Mouse (Mus musculus): ENCODE results near the gene Tmem59l. TPM values are rescaled to one million over a fixed set of nuclear protein-coding genes. Genes with fewer than 3 reads are reported as not detected.

The Tmem59l gene
- polyA plus RNA-seq, 1 experiment from 2014 or later: not detected

DNA sequence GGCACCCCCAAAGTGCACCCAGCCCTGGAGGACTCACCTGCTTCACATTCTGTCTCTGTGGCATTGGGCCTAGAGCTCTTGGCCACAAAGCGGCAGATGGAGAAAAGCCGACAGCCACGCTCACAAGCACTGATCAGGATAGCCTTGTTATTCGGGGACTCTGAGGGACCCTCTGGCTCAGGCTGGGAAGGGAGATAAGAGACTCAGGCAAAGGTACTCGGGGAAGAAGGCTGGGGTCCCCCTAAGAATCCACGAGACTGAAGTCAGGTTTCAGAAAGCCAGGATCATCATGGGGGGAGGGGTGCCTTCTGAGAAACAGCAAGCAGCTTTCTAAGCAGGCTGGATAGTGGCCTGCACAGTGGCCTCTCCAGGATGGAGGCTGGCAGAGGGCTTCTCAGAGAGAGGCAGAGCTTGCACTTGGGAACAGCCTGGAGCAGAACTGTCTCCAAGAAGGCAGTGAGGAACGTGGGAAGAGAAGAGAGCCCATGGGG, 922 bp downstream of the Tmem59l start:
- peaks cover 100% of the 10 kb centered on the region for H3K27me3 ChIP-seq
- peaks cover 19% of the 10 kb centered on the region for H3K4me1 ChIP-seq (replicated peaks)
- no peak overlapping the region for H3K4me3 ChIP-seq (replicated peaks)
- no peaks in the 10 kb centered on the region for H3K36me3 ChIP-seq (replicated peaks)
- WGBS (ENCODE audit: insufficient replicate concordance): 39% methylated on average over 7 of the region's 7 CpGs
- no peak overlapping the region for H3K9ac ChIP-seq
- H3K4me2 ChIP-seq: no peak overlapping the region
- H3K9me3 ChIP-seq (replicated peaks): no peaks in the 10 kb centered on the region
- H3K27ac ChIP-seq (replicated peaks): no peak overlapping the region
- no peak for ATAC-seq (ENCODE audit: insufficient read depth)

DNA sequence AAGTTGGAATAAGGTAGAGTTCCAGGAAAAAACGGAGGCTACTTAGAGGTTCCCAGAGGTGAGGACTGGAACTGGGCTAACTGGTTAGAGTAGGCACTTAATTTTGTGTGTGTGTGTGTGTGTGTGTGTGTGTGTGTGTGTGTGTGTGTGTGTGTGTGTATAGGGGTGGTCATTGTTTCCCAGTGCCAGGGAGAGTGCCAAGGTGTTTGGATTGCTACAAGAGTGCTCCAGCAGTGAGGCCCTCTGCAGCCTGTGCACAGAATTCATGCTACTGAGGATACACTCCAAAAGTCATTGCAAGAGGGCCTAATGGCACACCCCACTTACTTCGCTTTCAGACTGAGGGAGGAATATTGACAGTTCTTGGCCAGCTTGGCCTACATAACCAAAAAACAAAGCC, 4.2 kb downstream of the Tmem59l start:
- Histone ChIP-seq H3K27me3 (peaks cover 98% of the 10 kb centered on the region), H3K9ac (no peak overlapping the region), H3K4me2 (no peak overlapping the region), H3K36me3 (replicated peaks) (no peaks in the 10 kb centered on the region), H3K4me3 (replicated peaks) (no peak overlapping the region), H3K4me1 (replicated peaks) (peaks cover 4% of the 10 kb centered on the region), H3K9me3 (replicated peaks) (no peaks in the 10 kb centered on the region), H3K27ac (replicated peaks) (no peak overlapping the region)
- WGBS (ENCODE audit: insufficient replicate concordance): 46% methylated on average over 2 of the region's 2 CpGs
- ATAC-seq (ENCODE audit: insufficient read depth): no peak

DNA sequence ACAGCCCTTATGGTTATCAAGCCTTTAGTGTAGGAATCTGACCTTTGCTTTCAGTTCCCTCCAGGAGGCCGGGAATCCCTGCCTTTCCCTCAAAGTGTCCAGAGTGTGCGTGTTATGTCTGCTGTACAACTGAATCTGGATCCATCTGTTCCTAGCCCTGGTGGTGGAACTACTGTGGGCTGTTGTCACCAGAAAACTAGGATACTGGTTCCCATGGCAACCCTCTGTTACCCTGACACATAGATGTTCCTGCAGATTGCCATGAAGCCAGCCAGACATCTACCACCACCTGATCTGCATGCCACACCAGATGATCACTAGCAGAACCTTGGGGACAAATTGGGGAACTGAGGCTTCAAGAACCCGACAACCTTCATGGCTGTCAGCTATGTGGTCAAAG, 5.2 kb downstream of the Tmem59l start:
- Histone ChIP-seq H3K4me1 (replicated peaks) (peaks cover 14% of the 10 kb centered on the region), H3K4me3 (replicated peaks) (no peak overlapping the region), H3K27me3 (peaks cover 89% of the 10 kb centered on the region), H3K9ac (no peak overlapping the region), H3K36me3 (replicated peaks) (no peaks in the 10 kb centered on the region), H3K27ac (replicated peaks) (no peak overlapping the region), H3K9me3 (replicated peaks) (no peaks in the 10 kb centered on the region), H3K4me2 (no peak overlapping the region)
- no peak for ATAC-seq (ENCODE audit: insufficient read depth)
- WGBS (ENCODE audit: insufficient replicate concordance): 46% methylated on average over 3 of the region's 3 CpGs

DNA sequence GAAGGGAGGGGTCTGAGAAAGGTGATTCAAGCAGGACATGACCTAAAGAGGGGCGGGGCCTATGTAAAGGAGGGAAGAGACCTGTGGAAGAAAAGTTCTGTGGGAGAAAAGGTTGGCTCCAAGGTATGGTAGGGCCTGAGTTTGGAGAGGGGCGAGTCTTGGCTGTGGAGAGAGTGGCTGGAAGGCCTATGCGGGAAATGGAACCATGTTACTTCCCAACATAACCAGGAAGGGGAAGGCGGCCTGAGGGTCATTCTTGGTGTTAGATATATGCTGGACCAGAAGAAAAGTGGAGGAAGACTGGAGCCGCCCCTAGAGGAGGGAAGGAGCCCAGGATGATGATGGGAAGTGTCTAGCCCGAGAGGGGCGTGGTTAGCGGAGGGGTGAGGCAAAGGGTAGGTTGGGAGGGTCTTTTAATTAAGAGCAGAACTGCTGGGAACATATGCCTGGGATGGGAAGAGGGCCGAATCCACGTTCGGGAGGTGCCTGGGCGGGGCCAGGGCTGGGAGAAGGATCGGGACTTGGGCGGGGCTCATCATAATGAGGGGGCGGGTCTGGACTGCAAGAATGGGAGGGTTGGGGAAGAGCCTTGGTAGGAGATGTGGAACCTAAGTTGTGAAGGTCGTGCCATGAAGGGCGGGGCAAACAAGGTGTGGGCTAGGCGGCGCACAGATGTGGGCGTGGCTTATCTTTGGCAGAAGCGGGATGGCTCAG, 9.7 kb downstream of the Tmem59l start:
- Histone ChIP-seq H3K4me3 (replicated peaks) (peak overlapping the region; percentile 73), H3K27me3 (peaks cover 44% of the 10 kb centered on the region), H3K36me3 (replicated peaks) (no peaks in the 10 kb centered on the region), H3K27ac (replicated peaks) (peak overlapping the region; percentile 69), H3K4me1 (replicated peaks) (peaks cover 33% of the 10 kb centered on the region), H3K4me2 (peak overlapping the region; percentile 78), H3K9ac (peak overlapping the region; percentile 13; the same call in 1 of the 2 replicates), H3K9me3 (replicated peaks) (no peaks in the 10 kb centered on the region)
- 2% methylated on average over 21 of the region's 21 CpGs for WGBS (ENCODE audit: insufficient replicate concordance)
- peak; percentile 26 for ATAC-seq (ENCODE audit: insufficient read depth)

DNA sequence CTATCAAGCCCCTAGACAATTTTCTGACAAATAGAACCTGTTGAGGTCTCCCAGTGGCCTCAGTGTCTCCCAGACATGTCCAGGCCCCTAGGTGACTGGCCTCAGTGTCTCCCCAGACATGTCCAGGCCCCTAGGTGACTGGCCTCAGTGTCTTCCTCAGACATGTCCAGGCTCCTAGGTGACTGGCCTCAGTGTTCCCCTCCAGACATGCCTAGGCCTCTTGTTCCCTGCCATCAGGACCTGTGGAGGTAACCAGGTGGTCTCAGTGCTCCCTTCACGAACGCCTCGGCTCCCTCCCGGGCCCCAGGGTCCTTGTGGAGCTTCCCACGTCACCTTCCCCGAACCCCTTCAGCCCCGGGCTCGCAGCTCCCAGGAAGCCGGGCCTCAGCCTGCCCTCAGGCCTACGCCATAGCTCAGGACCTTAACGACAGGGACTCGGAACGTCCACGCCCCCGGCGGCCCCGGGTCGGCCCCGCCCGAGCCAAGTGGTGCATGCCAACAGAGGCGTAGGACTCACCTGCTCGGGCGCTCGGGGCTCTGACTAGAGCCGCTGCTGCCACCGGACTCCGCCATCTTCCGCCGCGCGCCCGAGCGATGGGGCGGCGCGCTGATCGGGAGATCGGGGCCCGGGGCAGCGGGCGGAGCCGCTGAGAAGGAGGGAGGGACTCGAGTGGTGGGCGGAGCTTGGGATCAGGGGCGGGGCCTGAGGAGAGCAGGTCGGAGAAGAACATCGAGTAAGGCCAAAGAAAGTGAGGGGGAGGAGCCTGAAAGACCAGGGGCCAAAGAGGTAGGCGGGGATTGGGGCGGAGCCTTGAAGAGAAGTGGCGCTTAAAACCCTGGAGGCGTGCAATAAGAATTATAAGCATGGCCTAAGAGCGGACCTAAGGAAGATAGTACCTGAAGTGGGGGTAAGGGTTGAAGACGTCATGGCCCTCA, 10.6 kb downstream of the Tmem59l start, which contains the start of gene Klhl26:
Klhl26 (minus strand) TSS at position 636 of the 936 bp plus-strand sequence.
- Histone ChIP-seq H3K9me3 (replicated peaks) (no peaks in the 10 kb centered on the region), H3K27ac (replicated peaks) (peak within 1 kb of the TSS; percentile 82), H3K27me3 (peaks cover 35% of the 10 kb centered on the region), H3K36me3 (replicated peaks) (no peaks in the 10 kb centered on the region), H3K4me2 (peak within 1 kb of the TSS; percentile 78), H3K4me3 (replicated peaks) (peak within 1 kb of the TSS; percentile 73), H3K9ac (peak within 1 kb of the TSS; percentile 86), H3K4me1 (replicated peaks) (peaks cover 33% of the 10 kb centered on the region)
- ATAC-seq (ENCODE audit: insufficient read depth): peak; percentile 86
- under 1% methylated on average over 53 of the region's 53 CpGs for WGBS (ENCODE audit: insufficient replicate concordance)

DNA sequence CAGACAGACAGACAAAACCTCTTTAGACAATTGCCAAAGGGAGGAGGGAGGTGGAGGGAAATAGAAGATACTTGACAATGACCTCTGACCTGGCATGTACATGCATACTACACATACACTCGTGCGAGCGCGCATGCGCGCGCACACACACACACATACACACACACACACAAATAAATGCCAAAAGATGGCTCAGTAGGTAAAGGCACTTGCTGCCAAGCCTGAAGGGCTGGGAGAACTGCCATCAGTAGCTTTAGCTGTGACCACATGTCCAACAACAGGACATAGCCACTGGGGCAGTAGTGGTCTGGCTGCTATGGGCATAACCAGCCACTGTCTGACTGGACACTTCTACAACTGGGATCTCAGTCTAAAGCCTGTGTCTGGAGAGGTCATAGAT, 15.3 kb downstream of the Tmem59l start:
- WGBS (ENCODE audit: insufficient replicate concordance): 97% methylated on average over 7 of the region's 7 CpGs
- no peak overlapping the region for H3K4me2 ChIP-seq
- no peak for ATAC-seq (ENCODE audit: insufficient read depth)
- H3K4me3 ChIP-seq (replicated peaks): no peak overlapping the region
- H3K9ac ChIP-seq: no peak overlapping the region
- H3K9me3 ChIP-seq (replicated peaks): no peaks in the 10 kb centered on the region
- peaks cover 54% of the 10 kb centered on the region for H3K4me1 ChIP-seq (replicated peaks)
- no peak overlapping the region for H3K27ac ChIP-seq (replicated peaks)
- H3K27me3 ChIP-seq: no peaks in the 10 kb centered on the region
- no peaks in the 10 kb centered on the region; the same call in 1 of the 2 replicates for H3K36me3 ChIP-seq (replicated peaks)

DNA sequence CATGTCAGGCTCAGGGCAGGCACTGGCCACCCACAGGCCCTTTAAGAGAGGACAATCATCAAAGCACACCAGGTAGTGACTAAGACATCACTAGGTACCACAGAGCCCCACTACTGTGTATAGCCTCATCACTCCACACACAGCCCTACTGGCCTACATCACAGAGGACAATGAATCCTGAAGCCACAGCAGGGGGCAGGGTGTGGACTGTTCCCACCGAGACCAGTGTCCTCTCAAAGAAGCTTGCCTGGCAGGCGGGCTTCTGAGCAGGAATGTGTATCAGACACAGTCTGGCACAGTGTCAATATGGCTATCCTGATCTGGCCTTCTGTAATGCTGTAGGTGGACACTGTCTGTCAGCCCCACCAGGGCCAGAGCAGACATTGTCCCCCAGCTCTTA, 17.2 kb downstream of the Tmem59l start:
- Histone ChIP-seq H3K27ac (replicated peaks) (peak overlapping the region; percentile 67), H3K27me3 (no peaks in the 10 kb centered on the region), H3K4me2 (no peak overlapping the region), H3K4me1 (replicated peaks) (peaks cover 46% of the 10 kb centered on the region), H3K36me3 (replicated peaks) (no peaks in the 10 kb centered on the region; the same call in 1 of the 2 replicates), H3K9ac (no peak overlapping the region), H3K4me3 (replicated peaks) (no peak overlapping the region), H3K9me3 (replicated peaks) (no peaks in the 10 kb centered on the region)
- 48% methylated on average over 2 of the region's 2 CpGs for WGBS (ENCODE audit: insufficient replicate concordance)
- no peak for ATAC-seq (ENCODE audit: insufficient read depth)

DNA sequence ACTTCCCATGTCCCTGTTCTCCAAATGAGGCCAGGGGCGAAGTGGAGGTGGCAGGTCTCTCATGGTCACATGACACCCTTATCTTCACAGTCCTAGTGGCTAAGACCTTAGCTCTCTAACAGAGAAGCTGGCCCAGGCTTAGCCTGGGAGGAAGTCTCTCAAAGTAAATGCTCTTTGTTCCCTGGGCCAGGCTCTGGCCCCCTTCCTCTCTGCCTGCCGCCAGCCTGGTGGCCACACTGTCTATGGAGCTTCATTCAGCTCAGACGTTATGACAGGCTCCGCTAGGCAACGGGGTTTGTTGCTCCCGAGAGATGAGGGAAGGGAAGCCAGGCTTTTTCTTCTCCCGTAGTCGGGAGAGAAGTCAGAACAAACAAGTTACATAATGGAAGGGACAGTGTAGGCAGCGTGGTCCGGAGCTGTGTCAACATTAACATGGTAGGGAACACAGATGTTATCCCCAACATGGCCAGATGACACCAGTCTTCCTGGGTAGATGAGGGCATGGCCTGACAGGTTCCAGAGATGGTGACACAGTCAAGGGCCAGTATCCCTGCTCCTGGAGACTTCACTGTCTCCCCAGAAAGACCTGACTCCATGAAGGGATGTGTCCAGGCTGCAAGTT, 17.8 kb downstream of the Tmem59l start:
- H3K4me3 ChIP-seq (replicated peaks): no peak overlapping the region
- no peak overlapping the region for H3K9ac ChIP-seq
- no peaks in the 10 kb centered on the region for H3K27me3 ChIP-seq
- no peak overlapping the region; the same call in 1 of the 2 replicates for H3K4me2 ChIP-seq
- no peaks in the 10 kb centered on the region for H3K9me3 ChIP-seq (replicated peaks)
- WGBS (ENCODE audit: insufficient replicate concordance): 28% methylated on average over 10 of the region's 10 CpGs
- peak; percentile 53 for ATAC-seq (ENCODE audit: insufficient read depth)
- peak overlapping the region; percentile 67 for H3K27ac ChIP-seq (replicated peaks)
- H3K4me1 ChIP-seq (replicated peaks): peaks cover 44% of the 10 kb centered on the region
- no peaks in the 10 kb centered on the region; the same call in 1 of the 2 replicates for H3K36me3 ChIP-seq (replicated peaks)

DNA sequence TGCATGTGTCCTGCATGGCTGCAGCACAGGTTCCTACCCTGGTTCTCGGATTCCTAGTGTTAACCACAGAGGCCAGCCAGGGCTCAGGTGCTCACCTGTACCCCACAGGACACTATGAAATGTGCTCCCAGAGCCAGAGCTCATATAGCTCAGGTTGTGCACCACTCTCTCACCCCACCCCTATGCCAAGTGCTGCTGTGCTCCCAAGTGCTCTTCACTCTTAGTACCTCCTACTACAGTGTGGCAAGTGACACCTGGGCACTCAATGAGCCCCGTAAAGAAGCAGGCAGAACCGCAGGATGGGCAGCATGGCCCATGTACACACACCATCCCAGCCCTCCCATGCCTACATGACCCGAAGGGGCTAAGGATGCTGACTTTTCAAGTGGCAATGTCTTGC, 18.4 kb downstream of the Tmem59l start:
- H3K9me3 ChIP-seq (replicated peaks): no peaks in the 10 kb centered on the region
- no peak overlapping the region for H3K4me3 ChIP-seq (replicated peaks)
- peak overlapping the region; percentile 67; the same call in 1 of the 2 replicates for H3K27ac ChIP-seq (replicated peaks)
- H3K4me2 ChIP-seq: no peak overlapping the region
- H3K4me1 ChIP-seq (replicated peaks): peaks cover 44% of the 10 kb centered on the region
- H3K36me3 ChIP-seq (replicated peaks): no peaks in the 10 kb centered on the region; the same call in 1 of the 2 replicates
- H3K9ac ChIP-seq: no peak overlapping the region
- H3K27me3 ChIP-seq: no peaks in the 10 kb centered on the region
- WGBS (ENCODE audit: insufficient replicate concordance): 76% methylated on average over 4 of the region's 4 CpGs
- no peak for ATAC-seq (ENCODE audit: insufficient read depth)

DNA sequence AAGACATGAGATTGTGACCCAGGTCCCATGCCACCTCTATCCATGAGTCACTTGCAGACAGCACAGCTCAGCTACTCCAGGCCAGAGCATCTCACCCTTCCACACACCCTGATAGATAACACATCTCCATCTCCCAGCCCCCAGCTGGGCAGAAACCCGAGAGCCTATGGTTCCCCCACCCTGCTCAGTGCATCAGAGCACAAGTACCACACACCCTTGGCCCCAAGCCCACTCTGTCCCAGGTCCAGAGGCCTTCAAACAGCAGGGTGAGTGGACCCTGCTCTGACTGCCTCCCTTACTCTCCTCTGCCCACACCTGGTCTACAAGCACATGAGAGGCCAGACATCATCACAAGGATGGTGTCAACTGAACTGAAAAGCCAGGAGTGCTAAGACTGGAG, 19.3 kb downstream of the Tmem59l start:
- H3K4me2 ChIP-seq: no peak overlapping the region
- H3K27me3 ChIP-seq: no peaks in the 10 kb centered on the region
- no peaks in the 10 kb centered on the region; the same call in 1 of the 2 replicates for H3K36me3 ChIP-seq (replicated peaks)
- peaks cover 44% of the 10 kb centered on the region for H3K4me1 ChIP-seq (replicated peaks)
- ATAC-seq (ENCODE audit: insufficient read depth): no peak
- H3K27ac ChIP-seq (replicated peaks): no peak overlapping the region
- WGBS (ENCODE audit: insufficient replicate concordance): 26% methylated on average over 1 of the region's 1 CpGs
- no peak overlapping the region for H3K4me3 ChIP-seq (replicated peaks)
- H3K9ac ChIP-seq: no peak overlapping the region
- no peaks in the 10 kb centered on the region for H3K9me3 ChIP-seq (replicated peaks)
